Mouse (Mus musculus) intestine, embryonic 16.5 days (tissue): ENCODE data around the gene Olfml3. TPM values are rescaled to one million over a fixed set of nuclear protein-coding genes. Genes with fewer than 3 reads are reported as not detected.
A peak's percentile ranks its signal among the peaks of the same experiment; 100 is the strongest.

ENCODE experiments used
- ATAC-seq: fragments of 200-750 bp; cut with Nextera tagmentation; 2 replicates; pipeline ENCODE4 v1.8.0; 2017; ENCODE audit warnings: moderate TSS enrichment, moderate library complexity
- H3K27ac ChIP-seq: fragments of 300-500 bp; sonication (generic); 2 replicates; pipeline ENCODE4 v1.5.1; 2014; ENCODE audit warnings: mild to moderate bottlenecking, low read length
- H3K27me3 ChIP-seq: fragments of 300-500 bp; sonication (generic); replicated peaks from 2 replicates; pipeline ENCODE4 v1.6.1; 2014; ENCODE audit warnings: low read length, control low read depth, mixed read lengths; ENCODE audit not compliant: control insufficient read depth, insufficient read depth
- H3K36me3 ChIP-seq: fragments of 300-500 bp; sonication (generic); 2 replicates; pipeline ENCODE4 v1.6.1; 2014; ENCODE audit warnings: low read length, control low read depth; ENCODE audit not compliant: control insufficient read depth, insufficient read depth
- H3K4me1 ChIP-seq: fragments of 300-500 bp; sonication (generic); 2 replicates; pipeline ENCODE4 v1.6.1; 2014; ENCODE audit warnings: low read length, control low read depth, mixed read lengths; ENCODE audit not compliant: control insufficient read depth, insufficient read depth
- H3K4me2 ChIP-seq: fragments of 300-500 bp; sonication (generic); 2 replicates; pipeline ENCODE4 v1.6.1; 2014; ENCODE audit warnings: low read depth, low read length, control low read depth
- H3K4me3 ChIP-seq: fragments of 300-500 bp; sonication (generic); 2 replicates; pipeline ENCODE4 v1.5.1; 2014; ENCODE audit warnings: mild to moderate bottlenecking, low read length
- H3K9ac ChIP-seq: fragments of 300-500 bp; sonication (generic); 2 replicates; pipeline ENCODE4 v1.6.1; 2014; ENCODE audit warnings: low read depth, low read length
- H3K9me3 ChIP-seq: fragments of 300-500 bp; sonication (generic); 2 replicates; pipeline ENCODE4 v1.6.1; 2016; ENCODE audit warnings: low read length, control low read depth; ENCODE audit not compliant: control insufficient read depth
- WGBS: fragments of 180-500 bp; shearing (Covaris S2); extraction: QIAGEN DNeasy Blood & Tissue Kit; methylation state at CpG from one replicate; pipeline ENCODE4 v1.1.7; 2014; 5-methylcytosine and 5-hydroxymethylcytosine counted together
- polyA plus RNA-seq: library from polyadenylated mRNA; unstranded; fragments of >200 nt; fragmentation: Nextera tagmentation; extraction: Ambion mirVana; gene quantifications from 2 replicates; pipeline ENCODE4 v1.2.1, GENCODE M21; 2015

The Olfml3 gene
- polyA plus RNA-seq, 1 experiment from 2014 or later: 44.0 TPM

- H3K27ac ChIP-seq: no peak overlapping the region
- no peak for ATAC-seq
- H3K4me2 ChIP-seq: no peak overlapping the region
- H3K9ac ChIP-seq: no peak overlapping the region
- H3K36me3 ChIP-seq: peaks cover 4% of the 10 kb centered on the region; the same call in 1 of the 2 replicates
- H3K4me1 ChIP-seq: 0 out of 2 replicates have a peak, but pooled peaks cover 2% of the 10 kb centered on the region
- no peaks in the 10 kb centered on the region for H3K9me3 ChIP-seq
- no peaks in the 10 kb centered on the region for H3K27me3 ChIP-seq
- WGBS: 82% methylated on average over 3 of the region's 3 CpGs
- no peak overlapping the region for H3K4me3 ChIP-seq
Observed at GRCm38 (mm10) chr3:103773508-103773907, 35.7 kb upstream of the Olfml3 start.

- Histone ChIP-seq H3K9me3 (no peaks in the 10 kb centered on the region), H3K4me3 (no peak overlapping the region), H3K27ac (no peak overlapping the region), H3K4me1 (0 out of 2 replicates have a peak, but pooled peaks cover 2% of the 10 kb centered on the region), H3K4me2 (no peak overlapping the region), H3K9ac (no peak overlapping the region), H3K27me3 (no peaks in the 10 kb centered on the region), H3K36me3 (peaks cover 4% of the 10 kb centered on the region; the same call in 1 of the 2 replicates)
- 76% methylated on average over 4 of the region's 4 CpGs for WGBS
- ATAC-seq: no peak
Observed at GRCm38 (mm10) chr3:103772846-103773245, 35.0 kb upstream of the Olfml3 start.

GRCm38 (mm10) chr3:103771531-103772130, 33.8 kb upstream of the Olfml3 start:
- no peak overlapping the region for H3K4me2 ChIP-seq
- H3K27ac ChIP-seq: no peak overlapping the region
- H3K27me3 ChIP-seq: no peaks in the 10 kb centered on the region
- no peak overlapping the region for H3K9ac ChIP-seq
- no peak for ATAC-seq
- no peaks in the 10 kb centered on the region for H3K9me3 ChIP-seq
- 65% methylated on average over 9 of the region's 9 CpGs for WGBS
- H3K4me1 ChIP-seq: 0 out of 2 replicates have a peak, but pooled peaks cover 2% of the 10 kb centered on the region
- H3K36me3 ChIP-seq: no peaks in the 10 kb centered on the region
- no peak overlapping the region for H3K4me3 ChIP-seq

- Histone ChIP-seq H3K4me2 (no peak overlapping the region), H3K27me3 (no peaks in the 10 kb centered on the region), H3K9me3 (no peaks in the 10 kb centered on the region), H3K9ac (no peak overlapping the region), H3K36me3 (peaks cover 4% of the 10 kb centered on the region; the same call in 1 of the 2 replicates), H3K27ac (no peak overlapping the region), H3K4me1 (no peaks in the 10 kb centered on the region), H3K4me3 (no peak overlapping the region)
- ATAC-seq: no peak
- WGBS: 80% methylated on average over 3 of the region's 3 CpGs
Observed at GRCm38 (mm10) chr3:103766789-103767188, 29.0 kb upstream of the Olfml3 start.

- H3K36me3 ChIP-seq: peaks cover 12% of the 10 kb centered on the region
- H3K4me2 ChIP-seq: no peak overlapping the region
- 70% methylated on average over 5 of the region's 5 CpGs for WGBS
- H3K27me3 ChIP-seq: no peaks in the 10 kb centered on the region
- no peaks in the 10 kb centered on the region for H3K9me3 ChIP-seq
- peak; percentile 90 for ATAC-seq
- no peaks in the 10 kb centered on the region for H3K4me1 ChIP-seq
- H3K4me3 ChIP-seq: no peak overlapping the region
- no peak overlapping the region for H3K27ac ChIP-seq
- no peak overlapping the region for H3K9ac ChIP-seq
Observed at GRCm38 (mm10) chr3:103759261-103759970, 21.6 kb upstream of the Olfml3 start.

- Histone ChIP-seq H3K9me3 (no peaks in the 10 kb centered on the region), H3K4me2 (no peak overlapping the region), H3K9ac (no peak overlapping the region), H3K4me3 (no peak overlapping the region), H3K36me3 (peaks cover 12% of the 10 kb centered on the region), H3K4me1 (no peaks in the 10 kb centered on the region), H3K27ac (no peak overlapping the region), H3K27me3 (no peaks in the 10 kb centered on the region)
- 87% methylated on average over 7 of the region's 7 CpGs for WGBS
- ATAC-seq: no peak
Observed at GRCm38 (mm10) chr3:103758456-103758855, 20.7 kb upstream of the Olfml3 start.

- Histone ChIP-seq H3K9me3 (no peaks in the 10 kb centered on the region), H3K27ac (no peak overlapping the region), H3K36me3 (peaks cover 9% of the 10 kb centered on the region), H3K4me1 (no peaks in the 10 kb centered on the region), H3K4me3 (no peak overlapping the region), H3K9ac (no peak overlapping the region), H3K4me2 (no peak overlapping the region), H3K27me3 (no peaks in the 10 kb centered on the region)
- 73% methylated on average over 2 of the region's 2 CpGs for WGBS
- ATAC-seq: peak; percentile 80
Observed at GRCm38 (mm10) chr3:103756920-103757319, 19.1 kb upstream of the Olfml3 start.

GRCm38 (mm10) chr3:103755351-103755750, 17.6 kb upstream of the Olfml3 start:
- no peaks in the 10 kb centered on the region for H3K4me1 ChIP-seq
- H3K9me3 ChIP-seq: no peaks in the 10 kb centered on the region
- no peak overlapping the region for H3K27ac ChIP-seq
- no peak overlapping the region for H3K9ac ChIP-seq
- no peak for ATAC-seq
- peaks cover 12% of the 10 kb centered on the region for H3K36me3 ChIP-seq
- WGBS: 68% methylated on average over 3 of the region's 3 CpGs
- no peak overlapping the region for H3K4me3 ChIP-seq
- no peak overlapping the region for H3K4me2 ChIP-seq
- H3K27me3 ChIP-seq: no peaks in the 10 kb centered on the region

- no peak for ATAC-seq
- Histone ChIP-seq H3K27me3 (no peaks in the 10 kb centered on the region), H3K27ac (no peak overlapping the region), H3K4me1 (no peaks in the 10 kb centered on the region), H3K9me3 (no peaks in the 10 kb centered on the region), H3K9ac (no peak overlapping the region), H3K36me3 (peaks cover 8% of the 10 kb centered on the region), H3K4me2 (no peak overlapping the region), H3K4me3 (no peak overlapping the region)
- WGBS: 81% methylated on average over 2 of the region's 2 CpGs
Observed at GRCm38 (mm10) chr3:103751558-103751957, 13.8 kb upstream of the Olfml3 start.
